Mouse (Mus musculus) neural tube, embryonic 15.5 days (tissue): Measurements from ENCODE around the gene Nme2. TPM values are rescaled to one million over a fixed set of nuclear protein-coding genes. Genes with fewer than 3 reads are reported as not detected.

Experiments used
- ATAC-seq: fragments of 200-750 bp; cut with Nextera tagmentation; 2 replicates; pipeline ENCODE4 v1.8.0; 2017; ENCODE audit warnings: mild to moderate bottlenecking, moderate TSS enrichment, moderate library complexity; ENCODE audit not compliant: low FRiP score
- H3K27ac ChIP-seq: fragments of 300-500 bp; sonication (generic); replicated peaks from 2 replicates; pipeline ENCODE4 v1.5.1; 2015; ENCODE audit warnings: mild to moderate bottlenecking, inconsistent platforms
- H3K27me3 ChIP-seq: fragments of 300-500 bp; sonication (generic); replicated peaks from 2 replicates; pipeline ENCODE4 v1.6.1; 2015; ENCODE audit warnings: inconsistent platforms
- H3K36me3 ChIP-seq: fragments of 300-500 bp; sonication (generic); 2 replicates; pipeline ENCODE4 v1.6.1; 2015; ENCODE audit warnings: inconsistent platforms
- H3K4me1 ChIP-seq: fragments of 300-500 bp; sonication (generic); 2 replicates; pipeline ENCODE4 v1.6.1; 2015; ENCODE audit warnings: inconsistent platforms
- H3K4me2 ChIP-seq: fragments of 300-500 bp; sonication (generic); 2 replicates; pipeline ENCODE4 v1.6.1; 2015; ENCODE audit warnings: inconsistent platforms, mild to moderate bottlenecking, moderate library complexity
- H3K4me3 ChIP-seq: fragments of 300-500 bp; sonication (generic); replicated peaks from 2 replicates; pipeline ENCODE4 v1.5.1; 2015; ENCODE audit warnings: mild to moderate bottlenecking, inconsistent platforms
- H3K9ac ChIP-seq: fragments of 300-500 bp; sonication (generic); replicated peaks from 2 replicates; pipeline ENCODE4 v1.6.1; 2015; ENCODE audit warnings: mild to moderate bottlenecking, inconsistent platforms
- H3K9me3 ChIP-seq: fragments of 300-500 bp; sonication (generic); replicated peaks from 2 replicates; pipeline ENCODE4 v1.6.1; 2016; ENCODE audit warnings: inconsistent platforms
- WGBS: fragments of 180-500 bp; shearing (Covaris S2); methylation state at CpG from one replicate; pipeline ENCODE4 v1.1.7; 2015; ENCODE audit warnings: mixed read lengths; 5-methylcytosine and 5-hydroxymethylcytosine counted together
- polyA plus RNA-seq: library from polyadenylated mRNA; unstranded; fragments of >200 nt; fragmentation: Nextera tagmentation; extraction: Ambion mirVana; gene quantifications from 2 replicates; pipeline ENCODE4 v1.2.1, GENCODE M21; 2015

Gene Nme2
- polyA plus RNA-seq, 1 experiment from 2014 or later: 101 TPM

GRCm38 (mm10) chr11:93963013-93963412 is 7.0 kb upstream of the Nme2 start:
- 75% methylated on average over 4 of the region's 4 CpGs for WGBS
- H3K4me3 ChIP-seq: no peak overlapping the region
- H3K9me3 ChIP-seq: no peaks in the 10 kb centered on the region
- peaks cover 14% of the 10 kb centered on the region for H3K4me1 ChIP-seq
- no peaks in the 10 kb centered on the region for H3K27me3 ChIP-seq
- no peak overlapping the region for H3K4me2 ChIP-seq
- no peak for ATAC-seq
- H3K36me3 ChIP-seq: peaks cover 72% of the 10 kb centered on the region
- no peak overlapping the region for H3K9ac ChIP-seq
- no peak overlapping the region for H3K27ac ChIP-seq

- H3K27me3 ChIP-seq: no peaks in the 10 kb centered on the region
- no peak overlapping the region for H3K9ac ChIP-seq
- no peak overlapping the region for H3K4me2 ChIP-seq
- no peaks in the 10 kb centered on the region for H3K9me3 ChIP-seq
- H3K4me3 ChIP-seq: no peak overlapping the region
- H3K36me3 ChIP-seq: peaks cover 76% of the 10 kb centered on the region
- H3K27ac ChIP-seq: no peak overlapping the region
- WGBS: 92% methylated on average over 6 of the region's 6 CpGs
- peaks cover 7% of the 10 kb centered on the region for H3K4me1 ChIP-seq
- no peak for ATAC-seq
Observed at GRCm38 (mm10) chr11:93961482-93961881, 5.4 kb upstream of the Nme2 start.

- H3K27me3 ChIP-seq: no peaks in the 10 kb centered on the region
- no peak overlapping the region for H3K9ac ChIP-seq
- H3K4me3 ChIP-seq: no peak overlapping the region
- no peak overlapping the region for H3K4me2 ChIP-seq
- no peaks in the 10 kb centered on the region for H3K9me3 ChIP-seq
- WGBS: 84% methylated on average over 4 of the region's 4 CpGs
- H3K27ac ChIP-seq: no peak overlapping the region
- H3K36me3 ChIP-seq: peaks cover 49% of the 10 kb centered on the region
- ATAC-seq: no peak
- peaks cover 27% of the 10 kb centered on the region for H3K4me1 ChIP-seq
Observed at GRCm38 (mm10) chr11:93957746-93958145, 1.7 kb upstream of the Nme2 start.

- WGBS: 86% methylated on average over 2 of the region's 2 CpGs
- H3K27me3 ChIP-seq: no peaks in the 10 kb centered on the region
- peaks cover 47% of the 10 kb centered on the region for H3K36me3 ChIP-seq
- H3K9ac ChIP-seq: no peak overlapping the region
- peaks cover 34% of the 10 kb centered on the region for H3K4me1 ChIP-seq
- H3K27ac ChIP-seq: no peak overlapping the region
- ATAC-seq: no peak
- no peaks in the 10 kb centered on the region for H3K9me3 ChIP-seq
- H3K4me2 ChIP-seq: no peak overlapping the region
- no peak overlapping the region for H3K4me3 ChIP-seq
Observed at GRCm38 (mm10) chr11:93957031-93957555, 1.0 kb upstream of the Nme2 start.

- peak overlapping the region; percentile 95 for H3K4me2 ChIP-seq
- WGBS: under 1% methylated on average over 54 of the region's 67 CpGs
Observed at GRCm38 (mm10) chr11:93955256-93956150, 556 bp downstream of the Nme2 start.

GRCm38 (mm10) chr11:93954738-93955255 is 1.3 kb downstream of the Nme2 start:
- Histone ChIP-seq H3K4me1 (peaks cover 38% of the 10 kb centered on the region), H3K4me2 (peak overlapping the region; percentile 95), H3K9me3 (no peaks in the 10 kb centered on the region), H3K27me3 (no peaks in the 10 kb centered on the region), H3K27ac (peak overlapping the region; percentile 86), H3K9ac (peak overlapping the region; percentile 69), H3K36me3 (peaks cover 43% of the 10 kb centered on the region), H3K4me3 (peak overlapping the region; percentile 61)
- ATAC-seq: peak; percentile 39
- 45% methylated on average over 13 of the region's 13 CpGs for WGBS

More at GRCm38 (mm10) chr11:93955256-93956150, 556 bp downstream of the Nme2 start:
- peak; percentile 97 for ATAC-seq
- Histone ChIP-seq H3K4me1 (peaks cover 38% of the 10 kb centered on the region), H3K4me3 (peak overlapping the region; percentile 61), H3K27me3 (no peaks in the 10 kb centered on the region), H3K27ac (peak overlapping the region; percentile 86), H3K9ac (peak overlapping the region; percentile 69), H3K9me3 (no peaks in the 10 kb centered on the region), H3K36me3 (peaks cover 45% of the 10 kb centered on the region)

GRCm38 (mm10) chr11:93952376-93952775 is 3.7 kb downstream of the Nme2 start:
- no peak overlapping the region for H3K4me3 ChIP-seq
- H3K27me3 ChIP-seq: no peaks in the 10 kb centered on the region
- H3K4me2 ChIP-seq: no peak overlapping the region
- H3K9me3 ChIP-seq: no peaks in the 10 kb centered on the region
- H3K36me3 ChIP-seq: peaks cover 34% of the 10 kb centered on the region
- no peak overlapping the region for H3K27ac ChIP-seq
- no peak for ATAC-seq
- H3K4me1 ChIP-seq: peaks cover 38% of the 10 kb centered on the region
- no peak overlapping the region for H3K9ac ChIP-seq
- 90% methylated on average over 5 of the region's 5 CpGs for WGBS

- Histone ChIP-seq H3K27ac (no peak overlapping the region), H3K9ac (no peak overlapping the region), H3K9me3 (no peaks in the 10 kb centered on the region), H3K27me3 (no peaks in the 10 kb centered on the region), H3K4me3 (no peak overlapping the region), H3K36me3 (peaks cover 40% of the 10 kb centered on the region), H3K4me2 (no peak overlapping the region), H3K4me1 (peaks cover 27% of the 10 kb centered on the region)
- ATAC-seq: no peak
- 100% methylated on average over 1 of the region's 1 CpGs for WGBS
Observed at GRCm38 (mm10) chr11:93950045-93950444, 6.0 kb downstream of the Nme2 start.

GRCm38 (mm10) chr11:93948887-93949567 is 7.0 kb downstream of the Nme2 start:
- Histone ChIP-seq H3K4me1 (peaks cover 20% of the 10 kb centered on the region), H3K4me2 (no peak overlapping the region), H3K36me3 (peaks cover 40% of the 10 kb centered on the region), H3K27me3 (no peaks in the 10 kb centered on the region), H3K4me3 (no peak overlapping the region), H3K27ac (no peak overlapping the region), H3K9me3 (no peaks in the 10 kb centered on the region), H3K9ac (no peak overlapping the region)
- no peak for ATAC-seq
- WGBS: 91% methylated on average over 9 of the region's 9 CpGs

- Histone ChIP-seq H3K9ac (no peak overlapping the region), H3K27me3 (no peaks in the 10 kb centered on the region), H3K4me1 (no peaks in the 10 kb centered on the region), H3K9me3 (no peaks in the 10 kb centered on the region), H3K36me3 (peaks cover 26% of the 10 kb centered on the region), H3K4me2 (no peak overlapping the region), H3K27ac (no peak overlapping the region), H3K4me3 (no peak overlapping the region)
- 73% methylated on average over 3 of the region's 3 CpGs for WGBS
- no peak for ATAC-seq
Observed at GRCm38 (mm10) chr11:93944986-93945385, 11.1 kb downstream of the Nme2 start.

GRCm38 (mm10) chr11:93940906-93941305 is 15.2 kb downstream of the Nme2 start:
- peaks cover 29% of the 10 kb centered on the region for H3K36me3 ChIP-seq
- 84% methylated on average over 2 of the region's 2 CpGs for WGBS

More at GRCm38 (mm10) chr11:93940906-93941305, 15.2 kb downstream of the Nme2 start:
- no peak for ATAC-seq
- H3K4me2 ChIP-seq: no peak overlapping the region
- H3K9me3 ChIP-seq: no peaks in the 10 kb centered on the region
- no peak overlapping the region for H3K4me3 ChIP-seq
- no peaks in the 10 kb centered on the region for H3K27me3 ChIP-seq
- H3K9ac ChIP-seq: no peak overlapping the region
- no peaks in the 10 kb centered on the region for H3K4me1 ChIP-seq
- no peak overlapping the region for H3K27ac ChIP-seq
